Mouse (Mus musculus) lung, adult 10 weeks (tissue): Measurements from ENCODE around the gene Mmaa. TPM values are rescaled to one million over a fixed set of nuclear protein-coding genes. Genes with fewer than 3 reads are reported as not detected.

Source experiments
- polyA plus RNA-seq: library from polyadenylated mRNA; stranded (reverse); fragments of 350-450 nt; fragmentation: Illumina TruSeq; extraction: RNeasy Lipid Tissue Mini Kit (QIAGEN cat#74804); gene quantifications from one replicate; pipeline ENCODE4 v1.2.3, GENCODE M21; 2014; ENCODE audit warnings: low read depth, low replicate concordance; ENCODE audit not compliant: insufficient read depth

Gene Mmaa
- 12.6 TPM for polyA plus RNA-seq

GRCm38 (mm10) chr8:79294610-79295275 is at the start of gene Mmaa:
Gene Mmaa, minus strand, starts transcription at chr8:79294937.

GRCm38 (mm10) chr8:79248470-79248869 is 46.3 kb downstream of the Mmaa start, which contains the start of gene 1700011L22Rik:
Gene 1700011L22Rik, minus strand, starts transcription at chr8:79248570.

Other genes starting within 250 kb of the Mmaa start
- gene 1700011L22Rik, start 46.4 kb downstream of the Mmaa start, polyA plus RNA-seq = not detected
- gene Smad1, start 104.6 kb upstream of the Mmaa start, polyA plus RNA-seq = 10.2 TPM